Mouse (Mus musculus): Measurements from ENCODE around the gene Cox8a. TPM values are rescaled to one million over a fixed set of nuclear protein-coding genes. Genes with fewer than 3 reads are reported as not detected.
A peak's percentile ranks its signal among the peaks of the same experiment; 100 is the strongest.

Gene Cox8a
- polyA plus RNA-seq (2014; fragmentation: Nextera tagmentation; extraction: Ambion mirVana) = 995 and 1,073 TPM in 2 replicates

DNA sequence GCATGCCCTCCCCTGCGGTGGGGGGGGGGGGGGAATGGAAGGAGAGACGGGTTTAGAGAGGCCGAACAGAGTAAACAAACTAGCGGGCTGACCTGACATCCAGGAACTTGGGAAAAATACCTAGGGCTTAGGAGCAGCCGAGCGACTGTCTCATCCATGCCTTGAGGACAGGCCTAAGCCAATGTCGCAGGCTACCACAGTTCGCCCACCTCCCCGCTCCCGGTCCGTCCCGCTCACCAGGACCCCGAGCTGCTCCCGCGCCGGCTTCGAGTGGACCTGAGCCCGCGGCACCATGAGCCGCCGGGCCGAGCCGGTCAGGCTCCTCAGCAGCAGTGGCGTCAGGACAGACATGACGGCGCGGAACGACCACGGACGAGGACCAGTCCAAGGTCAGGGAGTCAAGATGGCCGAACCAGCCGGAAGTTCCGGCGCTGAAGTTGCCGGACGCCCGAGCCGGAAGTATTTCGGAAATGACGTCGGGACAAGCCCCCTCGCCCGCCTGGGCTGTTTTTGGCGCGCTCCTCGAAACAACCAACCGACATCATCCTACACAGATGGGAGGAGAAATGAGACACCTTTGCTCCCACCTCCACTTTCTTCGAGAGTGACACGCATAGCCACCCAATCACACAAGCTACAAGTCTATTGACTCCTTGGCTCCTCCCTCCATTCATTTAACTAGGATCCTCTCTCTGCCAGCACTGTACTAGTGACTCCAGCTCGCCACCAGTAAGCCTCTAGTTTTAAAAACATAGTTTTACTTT, at the start of gene Cox8a:
Cox8a (minus strand) TSS at position 455 of the 764 bp plus-strand sequence.
- Histone ChIP-seq H3K27ac (replicated peaks; ENCODE audit: low read depth, low read length) (peak within 1 kb of the TSS; percentile 78), H3K4me3 (ENCODE audit: low read depth, low read length) (peak within 1 kb of the TSS; percentile 87), H3K4me2 (ENCODE audit: low read depth, low read length) (peak within 1 kb of the TSS; percentile 93), H3K9me3 (ENCODE audit: control insufficient read depth, low read length) (no peaks in the 10 kb centered on the region), H3K4me1 (ENCODE audit: control insufficient read depth, insufficient read depth, low read length) (peaks cover 15% of the 10 kb centered on the region), H3K36me3 (ENCODE audit: control insufficient read depth, insufficient read depth, low read length) (peaks cover 33% of the 10 kb centered on the region), H3K9ac (ENCODE audit: low read depth, low read length) (peak within 1 kb of the TSS; percentile 89), H3K27me3 (replicated peaks; ENCODE audit: control insufficient read depth, insufficient read depth, low read length) (no peaks in the 10 kb centered on the region)
- DNase-seq (ENCODE audit: low spot score) (peak; percentile 99), ATAC-seq (ENCODE audit: low read depth) (peak; percentile 98)
- under 1% methylated on average over 35 of the region's 50 CpGs for WGBS

- Histone ChIP-seq H3K9ac (ENCODE audit: low read depth, low read length) (no peak overlapping the region), H3K4me3 (ENCODE audit: low read depth, low read length) (no peak overlapping the region), H3K36me3 (ENCODE audit: control insufficient read depth, insufficient read depth, low read length) (peaks cover 12% of the 10 kb centered on the region), H3K9me3 (ENCODE audit: control insufficient read depth, low read length) (peaks cover 5% of the 10 kb centered on the region; the same call in 1 of the 2 replicates), H3K27me3 (replicated peaks; ENCODE audit: control insufficient read depth, insufficient read depth, low read length) (no peaks in the 10 kb centered on the region), H3K27ac (replicated peaks; ENCODE audit: low read depth, low read length) (peak overlapping the region; percentile 93), H3K4me1 (ENCODE audit: control insufficient read depth, insufficient read depth, low read length) (peaks cover 35% of the 10 kb centered on the region), H3K4me2 (ENCODE audit: low read depth, low read length) (no peak overlapping the region)
- DNase-seq (ENCODE audit: low spot score) = no peak
- WGBS = 62% methylated on average over 4 of the region's 4 CpGs
- ATAC-seq (ENCODE audit: low read depth) = no peak
These were observed 49.0 kb upstream of the Cox8a start for GRCm38 (mm10) chr19:7266421-7266831.

DNA sequence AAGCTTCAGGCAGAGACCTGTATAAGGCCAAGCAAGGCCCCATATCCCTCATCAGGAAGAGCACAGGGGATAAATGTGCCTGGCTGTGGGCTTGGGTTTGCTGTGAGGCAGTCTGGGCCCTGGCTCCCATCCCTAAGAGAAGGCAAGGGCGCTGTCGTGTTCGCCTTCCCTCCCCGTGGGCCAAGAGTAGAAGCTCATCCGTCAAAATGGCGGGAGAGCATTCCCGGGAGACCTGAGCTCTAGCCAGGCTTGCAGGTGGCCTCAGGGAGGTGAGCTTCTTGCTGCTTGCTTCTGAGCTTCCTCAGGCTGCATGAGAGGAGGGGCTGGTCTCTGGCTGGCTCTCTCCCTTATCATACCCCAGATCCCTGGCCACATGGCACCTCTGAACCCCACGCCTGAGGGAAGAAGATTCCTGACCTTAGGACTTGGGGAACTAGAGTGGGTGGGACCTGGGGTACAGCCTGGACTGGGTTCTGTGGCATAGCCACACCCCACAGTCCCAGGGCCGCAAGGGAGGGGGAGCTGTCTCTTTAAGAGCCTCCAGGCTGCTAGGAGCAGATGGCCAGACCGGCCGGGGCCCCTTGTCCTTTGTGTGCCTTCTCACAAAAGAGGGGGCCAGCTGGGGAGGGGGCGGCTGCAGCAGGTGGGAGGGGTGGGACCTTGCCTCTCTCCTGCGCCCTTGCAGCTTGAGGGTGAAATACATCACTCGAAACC, 48.2 kb upstream of the Cox8a start:
- Histone ChIP-seq H3K27me3 (replicated peaks; ENCODE audit: control insufficient read depth, insufficient read depth, low read length) (no peaks in the 10 kb centered on the region), H3K36me3 (ENCODE audit: control insufficient read depth, insufficient read depth, low read length) (peaks cover 4% of the 10 kb centered on the region), H3K27ac (replicated peaks; ENCODE audit: low read depth, low read length) (peak overlapping the region; percentile 93), H3K4me2 (ENCODE audit: low read depth, low read length) (no peak overlapping the region), H3K4me1 (ENCODE audit: control insufficient read depth, insufficient read depth, low read length) (peaks cover 35% of the 10 kb centered on the region), H3K9me3 (ENCODE audit: control insufficient read depth, low read length) (peaks cover 5% of the 10 kb centered on the region; the same call in 1 of the 2 replicates), H3K4me3 (ENCODE audit: low read depth, low read length) (no peak overlapping the region), H3K9ac (ENCODE audit: low read depth, low read length) (no peak overlapping the region; the same call in 1 of the 2 replicates)
- WGBS = 36% methylated on average over 11 of the region's 14 CpGs
- DNase-seq (ENCODE audit: low spot score) (peak; percentile 82), ATAC-seq (ENCODE audit: low read depth) (peak; percentile 12; the same call in 1 of the 2 replicates)

GRCm38 (mm10) chr19:7264766-7265331, 47.4 kb upstream of the Cox8a start:
- DNase-seq (ENCODE audit: low spot score) (no peak), ATAC-seq (ENCODE audit: low read depth) (no peak)
- Histone ChIP-seq H3K4me1 (ENCODE audit: control insufficient read depth, insufficient read depth, low read length) (peaks cover 33% of the 10 kb centered on the region), H3K4me3 (ENCODE audit: low read depth, low read length) (no peak overlapping the region), H3K9ac (ENCODE audit: low read depth, low read length) (peak overlapping the region; percentile 45), H3K4me2 (ENCODE audit: low read depth, low read length) (no peak overlapping the region), H3K27me3 (replicated peaks; ENCODE audit: control insufficient read depth, insufficient read depth, low read length) (no peaks in the 10 kb centered on the region), H3K36me3 (ENCODE audit: control insufficient read depth, insufficient read depth, low read length) (no peaks in the 10 kb centered on the region), H3K27ac (replicated peaks; ENCODE audit: low read depth, low read length) (peak overlapping the region; percentile 93), H3K9me3 (ENCODE audit: control insufficient read depth, low read length) (peaks cover 5% of the 10 kb centered on the region; the same call in 1 of the 2 replicates)
- 21% methylated on average over 5 of the region's 6 CpGs for WGBS

DNA sequence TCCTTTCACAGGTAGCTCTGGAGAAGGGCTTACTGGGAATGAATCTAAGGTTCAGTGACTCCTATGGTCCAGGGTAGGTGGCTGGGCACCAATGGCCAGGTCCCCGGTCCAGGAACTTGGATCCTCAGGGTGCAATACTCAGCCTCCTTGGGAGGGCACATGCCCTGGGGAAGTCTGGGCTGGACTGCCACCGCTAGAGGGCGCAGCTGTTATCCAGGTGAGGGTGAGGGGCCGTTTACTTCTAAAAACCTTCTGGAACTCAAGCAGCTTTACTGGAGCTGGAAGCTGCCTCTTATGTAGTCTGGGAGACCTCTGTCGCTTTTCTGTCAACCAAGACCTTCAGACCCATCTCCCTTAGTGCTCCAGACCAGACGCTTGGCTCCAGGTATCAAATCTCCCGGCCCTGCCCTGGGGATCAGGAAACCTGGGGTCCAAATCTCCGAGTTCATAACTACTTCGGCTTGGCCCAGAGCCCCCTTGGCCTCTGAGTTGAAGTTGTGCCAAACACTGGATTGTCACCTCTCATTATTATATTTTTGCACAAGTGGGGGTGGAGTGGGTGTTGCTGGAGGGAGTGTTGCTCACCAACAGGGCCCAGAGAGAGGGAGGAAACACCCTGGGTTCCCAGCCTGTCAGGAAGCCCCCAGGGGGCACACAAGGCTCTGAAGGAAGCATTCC, 46.8 kb upstream of the Cox8a start:
- WGBS = 7% methylated on average over 8 of the region's 9 CpGs
- H3K4me2 ChIP-seq (ENCODE audit: low read depth, low read length) = no peak overlapping the region

DNA sequence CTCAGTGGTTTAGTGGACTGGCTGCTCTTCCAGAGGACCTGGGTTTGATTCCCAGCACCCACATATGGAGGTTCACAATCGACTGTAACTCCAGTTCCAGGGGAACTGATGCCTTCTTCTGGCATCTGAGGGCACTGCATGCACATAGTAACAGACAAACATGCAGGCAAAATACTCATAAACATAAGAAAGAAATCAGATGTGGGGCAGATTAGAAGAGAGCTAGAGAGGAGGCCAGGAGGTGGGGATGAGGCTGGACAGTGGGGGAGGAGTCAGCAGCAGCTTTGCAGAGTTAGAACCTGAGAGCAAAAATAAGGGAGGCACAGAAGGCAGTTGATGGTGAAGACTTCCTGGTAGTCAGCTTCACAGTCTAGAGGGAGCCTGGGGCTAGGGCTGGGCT, 45.2 kb upstream of the Cox8a start:
- Histone ChIP-seq H3K36me3 (ENCODE audit: control insufficient read depth, insufficient read depth, low read length) (no peaks in the 10 kb centered on the region), H3K27ac (replicated peaks; ENCODE audit: low read depth, low read length) (no peak overlapping the region), H3K9ac (ENCODE audit: low read depth, low read length) (no peak overlapping the region), H3K27me3 (replicated peaks; ENCODE audit: control insufficient read depth, insufficient read depth, low read length) (no peaks in the 10 kb centered on the region), H3K4me3 (ENCODE audit: low read depth, low read length) (no peak overlapping the region), H3K4me2 (ENCODE audit: low read depth, low read length) (no peak overlapping the region), H3K9me3 (ENCODE audit: control insufficient read depth, low read length) (peaks cover 5% of the 10 kb centered on the region; the same call in 1 of the 2 replicates), H3K4me1 (ENCODE audit: control insufficient read depth, insufficient read depth, low read length) (peaks cover 24% of the 10 kb centered on the region)
- ATAC-seq (ENCODE audit: low read depth) (no peak), DNase-seq (ENCODE audit: low spot score) (no peak)
- WGBS = 86% methylated on average over 1 of the region's 1 CpGs

More for the DNA sequence above, 46.8 kb upstream of the Cox8a start:
- H3K27me3 ChIP-seq (replicated peaks; ENCODE audit: control insufficient read depth, insufficient read depth, low read length) = no peaks in the 10 kb centered on the region
- peak; percentile 81 for DNase-seq (ENCODE audit: low spot score)
- peak overlapping the region; percentile 45; the same call in 1 of the 2 replicates for H3K9ac ChIP-seq (ENCODE audit: low read depth, low read length)
- peaks cover 27% of the 10 kb centered on the region for H3K4me1 ChIP-seq (ENCODE audit: control insufficient read depth, insufficient read depth, low read length)
- ATAC-seq (ENCODE audit: low read depth) = no peak
- H3K27ac ChIP-seq (replicated peaks; ENCODE audit: low read depth, low read length) = peak overlapping the region; percentile 93
- H3K9me3 ChIP-seq (ENCODE audit: control insufficient read depth, low read length) = peaks cover 5% of the 10 kb centered on the region; the same call in 1 of the 2 replicates
- no peak overlapping the region for H3K4me3 ChIP-seq (ENCODE audit: low read depth, low read length)
- no peaks in the 10 kb centered on the region for H3K36me3 ChIP-seq (ENCODE audit: control insufficient read depth, insufficient read depth, low read length)

DNA sequence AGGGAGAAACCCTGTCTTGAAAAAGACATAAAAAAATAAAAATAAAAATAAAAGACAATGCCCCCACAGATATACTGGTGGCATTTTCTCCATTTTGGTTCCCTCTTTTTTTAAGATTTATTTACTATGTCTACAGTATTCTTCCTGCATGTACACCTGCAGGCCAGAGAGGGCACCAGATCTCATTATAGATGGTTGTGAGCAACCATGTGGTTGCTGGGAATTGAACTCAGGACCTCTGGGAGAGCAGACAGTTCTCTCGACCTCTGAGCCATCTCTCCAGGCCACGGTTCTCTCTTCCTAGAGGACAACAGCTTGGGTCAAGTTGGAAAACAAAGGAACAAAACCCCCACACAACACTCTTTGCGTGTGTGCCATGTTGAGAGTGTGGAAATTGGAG, 44.5 kb upstream of the Cox8a start:
- no peaks in the 10 kb centered on the region for H3K36me3 ChIP-seq (ENCODE audit: control insufficient read depth, insufficient read depth, low read length)
- H3K27ac ChIP-seq (replicated peaks; ENCODE audit: low read depth, low read length) = no peak overlapping the region
- H3K27me3 ChIP-seq (replicated peaks; ENCODE audit: control insufficient read depth, insufficient read depth, low read length) = no peaks in the 10 kb centered on the region
- H3K4me3 ChIP-seq (ENCODE audit: low read depth, low read length) = no peak overlapping the region
- H3K4me1 ChIP-seq (ENCODE audit: control insufficient read depth, insufficient read depth, low read length) = peaks cover 20% of the 10 kb centered on the region
- peaks cover 5% of the 10 kb centered on the region; the same call in 1 of the 2 replicates for H3K9me3 ChIP-seq (ENCODE audit: control insufficient read depth, low read length)
- ATAC-seq (ENCODE audit: low read depth) (no peak), DNase-seq (ENCODE audit: low spot score) (no peak)
- 89% methylated on average over 3 of the region's 3 CpGs for WGBS
- no peak overlapping the region for H3K4me2 ChIP-seq (ENCODE audit: low read depth, low read length)
- H3K9ac ChIP-seq (ENCODE audit: low read depth, low read length) = no peak overlapping the region

- H3K4me2 ChIP-seq (ENCODE audit: low read depth, low read length) = no peak overlapping the region
- WGBS = 77% methylated on average over 1 of the region's 1 CpGs
- no peak overlapping the region for H3K4me3 ChIP-seq (ENCODE audit: low read depth, low read length)
- no peaks in the 10 kb centered on the region for H3K36me3 ChIP-seq (ENCODE audit: control insufficient read depth, insufficient read depth, low read length)
- H3K4me1 ChIP-seq (ENCODE audit: control insufficient read depth, insufficient read depth, low read length) = peaks cover 16% of the 10 kb centered on the region
- no peak overlapping the region for H3K27ac ChIP-seq (replicated peaks; ENCODE audit: low read depth, low read length)
- no peak for ATAC-seq (ENCODE audit: low read depth)
- H3K27me3 ChIP-seq (replicated peaks; ENCODE audit: control insufficient read depth, insufficient read depth, low read length) = no peaks in the 10 kb centered on the region
- peaks cover 5% of the 10 kb centered on the region; the same call in 1 of the 2 replicates for H3K9me3 ChIP-seq (ENCODE audit: control insufficient read depth, low read length)
- no peak overlapping the region for H3K9ac ChIP-seq (ENCODE audit: low read depth, low read length)
- no peak for DNase-seq (ENCODE audit: low spot score)
These were observed 44.1 kb upstream of the Cox8a start for GRCm38 (mm10) chr19:7261476-7261875.
